Mouse (Mus musculus): Measurements from ENCODE around the gene Rhox4f. TPM values are rescaled to one million over a fixed set of nuclear protein-coding genes. Genes with fewer than 3 reads are reported as not detected.
"Not testable (repeated sequence)": the region's sequence is repeated elsewhere in the genome, so short reads cannot be mapped to it uniquely, and the experiment has no call there.

The Rhox4f gene
- total RNA-seq (2014; rRNA removed), result not detected in 2 replicates
- polyA plus RNA-seq (2015; fragmentation: Nextera tagmentation; extraction: Ambion mirVana), result not detected in 2 replicates

GRCm38 (mm10) chrX:37607604-37608003 lies at the start of gene Rhox4f:
Gene Rhox4f (minus strand): TSS chrX:37607704.
- not testable (repeated sequence) for H3K9ac ChIP-seq (replicated peaks; ENCODE audit: low read length); ATAC-seq; H3K9me3 ChIP-seq (ENCODE audit: low read length); H3K27ac ChIP-seq; H3K4me1 ChIP-seq (ENCODE audit: insufficient read depth, low read length); H3K36me3 ChIP-seq (ENCODE audit: insufficient read depth, low read length); H3K4me3 ChIP-seq (ENCODE audit: low read length); H3K27me3 ChIP-seq (ENCODE audit: insufficient read depth, low read length); DNase-seq (ENCODE audit: low spot score); H3K4me2 ChIP-seq (ENCODE audit: low read depth, low read length)
- 94% methylated on average over 15 of the region's 19 CpGs for WGBS

- not testable (repeated sequence) for ATAC-seq; H3K9ac ChIP-seq (replicated peaks; ENCODE audit: low read length); DNase-seq (ENCODE audit: low spot score); H3K4me1 ChIP-seq (ENCODE audit: insufficient read depth, low read length); H3K4me2 ChIP-seq (ENCODE audit: low read depth, low read length); H3K27me3 ChIP-seq (ENCODE audit: insufficient read depth, low read length); H3K9me3 ChIP-seq (ENCODE audit: low read length); H3K36me3 ChIP-seq (ENCODE audit: insufficient read depth, low read length); H3K4me3 ChIP-seq (ENCODE audit: low read length); H3K27ac ChIP-seq
- 94% methylated on average over 16 of the region's 20 CpGs for WGBS
These were observed 43.7 kb upstream of the Rhox4f start, which contains the start of gene Rhox4g for GRCm38 (mm10) chrX:37651227-37651626. Gene Rhox4g (minus strand): TSS chrX:37651327.

- H3K9me3 ChIP-seq (ENCODE audit: low read length); H3K9ac ChIP-seq (replicated peaks; ENCODE audit: low read length); H3K4me3 ChIP-seq (ENCODE audit: low read length); H3K4me2 ChIP-seq (ENCODE audit: low read depth, low read length); DNase-seq (ENCODE audit: low spot score); H3K27ac ChIP-seq; H3K27me3 ChIP-seq (ENCODE audit: insufficient read depth, low read length); H3K4me1 ChIP-seq (ENCODE audit: insufficient read depth, low read length); H3K36me3 ChIP-seq (ENCODE audit: insufficient read depth, low read length); ATAC-seq: not testable (repeated sequence)
- 93% methylated on average over 6 of the region's 6 CpGs for WGBS
These were observed 35.9 kb upstream of the Rhox4f start, which contains the start of gene Rhox2g for GRCm38 (mm10) chrX:37643370-37643769. Gene Rhox2g (minus strand): TSS chrX:37643470.

GRCm38 (mm10) chrX:37628512-37628911 lies 21.0 kb upstream of the Rhox4f start, which contains the start of gene Rhox3g:
Gene Rhox3g (minus strand): TSS chrX:37628612.
- H3K27ac ChIP-seq; H3K36me3 ChIP-seq (ENCODE audit: insufficient read depth, low read length); H3K9me3 ChIP-seq (ENCODE audit: low read length); ATAC-seq; H3K4me3 ChIP-seq (ENCODE audit: low read length); H3K4me1 ChIP-seq (ENCODE audit: insufficient read depth, low read length); H3K27me3 ChIP-seq (ENCODE audit: insufficient read depth, low read length); H3K9ac ChIP-seq (replicated peaks; ENCODE audit: low read length); DNase-seq (ENCODE audit: low spot score); H3K4me2 ChIP-seq (ENCODE audit: low read depth, low read length): not testable (repeated sequence)
- WGBS, result 84% methylated on average over 2 of the region's 2 CpGs

- not testable (repeated sequence) for H3K9ac ChIP-seq (replicated peaks; ENCODE audit: low read length); H3K4me2 ChIP-seq (ENCODE audit: low read depth, low read length); H3K4me1 ChIP-seq (ENCODE audit: insufficient read depth, low read length); DNase-seq (ENCODE audit: low spot score); H3K9me3 ChIP-seq (ENCODE audit: low read length); H3K36me3 ChIP-seq (ENCODE audit: insufficient read depth, low read length); H3K27ac ChIP-seq; H3K4me3 ChIP-seq (ENCODE audit: low read length); H3K27me3 ChIP-seq (ENCODE audit: insufficient read depth, low read length); ATAC-seq
These were observed 26.8 kb downstream of the Rhox4f start, which contains the start of gene Rhox3f for GRCm38 (mm10) chrX:37580692-37581091. Gene Rhox3f (plus strand): TSS chrX:37580992.

- H3K9me3 ChIP-seq (ENCODE audit: low read length); H3K4me1 ChIP-seq (ENCODE audit: insufficient read depth, low read length); H3K4me2 ChIP-seq (ENCODE audit: low read depth, low read length); ATAC-seq; H3K27ac ChIP-seq; H3K4me3 ChIP-seq (ENCODE audit: low read length); H3K36me3 ChIP-seq (ENCODE audit: insufficient read depth, low read length); H3K27me3 ChIP-seq (ENCODE audit: insufficient read depth, low read length); H3K9ac ChIP-seq (replicated peaks; ENCODE audit: low read length); DNase-seq (ENCODE audit: low spot score): not testable (repeated sequence)
- 68% methylated on average over 2 of the region's 2 CpGs for WGBS
These were observed 34.9 kb downstream of the Rhox4f start for GRCm38 (mm10) chrX:37572638-37573037.

- DNase-seq (ENCODE audit: low spot score); ATAC-seq; H3K9ac ChIP-seq (replicated peaks; ENCODE audit: low read length); H3K27me3 ChIP-seq (ENCODE audit: insufficient read depth, low read length); H3K4me1 ChIP-seq (ENCODE audit: insufficient read depth, low read length); H3K4me3 ChIP-seq (ENCODE audit: low read length); H3K9me3 ChIP-seq (ENCODE audit: low read length); H3K27ac ChIP-seq; H3K36me3 ChIP-seq (ENCODE audit: insufficient read depth, low read length); H3K4me2 ChIP-seq (ENCODE audit: low read depth, low read length): not testable (repeated sequence)
- WGBS, result 87% methylated on average over 5 of the region's 8 CpGs
These were observed 36.4 kb downstream of the Rhox4f start, which contains the start of gene Rhox2f for GRCm38 (mm10) chrX:37571105-37571504. Gene Rhox2f (plus strand): TSS chrX:37571405.

- H3K9ac ChIP-seq (replicated peaks; ENCODE audit: low read length); H3K9me3 ChIP-seq (ENCODE audit: low read length); DNase-seq (ENCODE audit: low spot score); H3K36me3 ChIP-seq (ENCODE audit: insufficient read depth, low read length); H3K27ac ChIP-seq; H3K4me2 ChIP-seq (ENCODE audit: low read depth, low read length); H3K4me3 ChIP-seq (ENCODE audit: low read length); H3K27me3 ChIP-seq (ENCODE audit: insufficient read depth, low read length); ATAC-seq; H3K4me1 ChIP-seq (ENCODE audit: insufficient read depth, low read length): not testable (repeated sequence)
- WGBS, result 98% methylated on average over 10 of the region's 18 CpGs
These were observed 50.4 kb downstream of the Rhox4f start, which contains the start of gene Rhox4e for GRCm38 (mm10) chrX:37557112-37557511. Gene Rhox4e (plus strand): TSS chrX:37557412.

Other genes with a start within 250 kb of the Rhox4f start
- not detected in 2 replicates for gene Rhox3a2, start 227.7 kb downstream of the Rhox4f start, total RNA-seq (2014; rRNA removed)
- not detected in 2 replicates for gene Rhox3a2, start 227.7 kb downstream of the Rhox4f start, polyA plus RNA-seq (2015; fragmentation: Nextera tagmentation; extraction: Ambion mirVana)
- gene Rhox4a2, start 216.9 kb downstream of the Rhox4f start, total RNA-seq (2014; rRNA removed), result not detected in 2 replicates
- gene Rhox4a2, start 216.9 kb downstream of the Rhox4f start, polyA plus RNA-seq (2015; fragmentation: Nextera tagmentation; extraction: Ambion mirVana), result not detected in 2 replicates
- 0.47 TPM in 1 of 2 replicates, not detected in the other for gene Rhox2b, start 195.6 kb downstream of the Rhox4f start, total RNA-seq (2014; rRNA removed)
- not detected in 2 replicates for gene Rhox2b, start 195.6 kb downstream of the Rhox4f start, polyA plus RNA-seq (2015; fragmentation: Nextera tagmentation; extraction: Ambion mirVana)
- gene Rhox4b, start 175.2 kb downstream of the Rhox4f start, total RNA-seq (2014; rRNA removed), result not detected in 2 replicates
- not detected in 2 replicates for gene Rhox4b, start 175.2 kb downstream of the Rhox4f start, polyA plus RNA-seq (2015; fragmentation: Nextera tagmentation; extraction: Ambion mirVana)
- gene Rhox2c, start 154.0 kb downstream of the Rhox4f start, total RNA-seq (2014; rRNA removed), result not detected in 2 replicates
- gene Rhox2c, start 154.0 kb downstream of the Rhox4f start, polyA plus RNA-seq (2015; fragmentation: Nextera tagmentation; extraction: Ambion mirVana), result not detected in 2 replicates
- gene Rhox3c, start 149.1 kb downstream of the Rhox4f start, total RNA-seq (2014; rRNA removed), result not detected in 2 replicates
- not detected in 2 replicates for gene Rhox3c, start 149.1 kb downstream of the Rhox4f start, polyA plus RNA-seq (2015; fragmentation: Nextera tagmentation; extraction: Ambion mirVana)
- gene Rhox4c, start 127.4 kb downstream of the Rhox4f start, total RNA-seq (2014; rRNA removed), result not detected in 2 replicates
- gene Rhox4c, start 127.4 kb downstream of the Rhox4f start, polyA plus RNA-seq (2015; fragmentation: Nextera tagmentation; extraction: Ambion mirVana), result not detected in 2 replicates
- gene Rhox2d, start 114.3 kb downstream of the Rhox4f start, total RNA-seq (2014; rRNA removed), result not detected in 2 replicates
- not detected in 2 replicates for gene Rhox2d, start 114.3 kb downstream of the Rhox4f start, polyA plus RNA-seq (2015; fragmentation: Nextera tagmentation; extraction: Ambion mirVana)
- gene Rhox4d, start 93.3 kb downstream of the Rhox4f start, total RNA-seq (2014; rRNA removed), result not detected in 2 replicates
- not detected in 2 replicates for gene Rhox4d, start 93.3 kb downstream of the Rhox4f start, polyA plus RNA-seq (2015; fragmentation: Nextera tagmentation; extraction: Ambion mirVana)
- 0.47 TPM in 1 of 2 replicates, not detected in the other for gene Rhox2e, start 77.3 kb downstream of the Rhox4f start, total RNA-seq (2014; rRNA removed)
- not detected in 2 replicates for gene Rhox2e, start 77.3 kb downstream of the Rhox4f start, polyA plus RNA-seq (2015; fragmentation: Nextera tagmentation; extraction: Ambion mirVana)
- not detected in 2 replicates for gene Rhox3e, start 65.7 kb downstream of the Rhox4f start, total RNA-seq (2014; rRNA removed)
- not detected in 2 replicates for gene Rhox3e, start 65.7 kb downstream of the Rhox4f start, polyA plus RNA-seq (2015; fragmentation: Nextera tagmentation; extraction: Ambion mirVana)
- gene Rhox4e, start 50.3 kb downstream of the Rhox4f start, total RNA-seq (2014; rRNA removed), result not detected in 2 replicates
- not detected in 2 replicates for gene Rhox4e, start 50.3 kb downstream of the Rhox4f start, polyA plus RNA-seq (2015; fragmentation: Nextera tagmentation; extraction: Ambion mirVana)
- gene Rhox2f, start 36.3 kb downstream of the Rhox4f start, total RNA-seq (2014; rRNA removed), result not detected in 2 replicates
- gene Rhox2f, start 36.3 kb downstream of the Rhox4f start, polyA plus RNA-seq (2015; fragmentation: Nextera tagmentation; extraction: Ambion mirVana), result not detected in 2 replicates
- not detected in 2 replicates for gene Rhox3f, start 26.7 kb downstream of the Rhox4f start, total RNA-seq (2014; rRNA removed)
- gene Rhox3f, start 26.7 kb downstream of the Rhox4f start, polyA plus RNA-seq (2015; fragmentation: Nextera tagmentation; extraction: Ambion mirVana), result not detected in 2 replicates
- gene Rhox3g, start 20.9 kb upstream of the Rhox4f start, total RNA-seq (2014; rRNA removed), result not detected in 2 replicates
- not detected in 2 replicates for gene Rhox3g, start 20.9 kb upstream of the Rhox4f start, polyA plus RNA-seq (2015; fragmentation: Nextera tagmentation; extraction: Ambion mirVana)
- not detected in 2 replicates for gene Rhox2g, start 35.8 kb upstream of the Rhox4f start, total RNA-seq (2014; rRNA removed)
- gene Rhox2g, start 35.8 kb upstream of the Rhox4f start, polyA plus RNA-seq (2015; fragmentation: Nextera tagmentation; extraction: Ambion mirVana), result not detected in 2 replicates
- gene Rhox4g, start 43.6 kb upstream of the Rhox4f start, total RNA-seq (2014; rRNA removed), result not detected in 2 replicates
- gene Rhox4g, start 43.6 kb upstream of the Rhox4f start, polyA plus RNA-seq (2015; fragmentation: Nextera tagmentation; extraction: Ambion mirVana), result not detected in 2 replicates
- gene Rhox3h, start 61.1 kb upstream of the Rhox4f start, total RNA-seq (2014; rRNA removed), result not detected in 2 replicates
- not detected in 2 replicates for gene Rhox3h, start 61.1 kb upstream of the Rhox4f start, polyA plus RNA-seq (2015; fragmentation: Nextera tagmentation; extraction: Ambion mirVana)
- not detected in 2 replicates for gene Rhox2h, start 65.6 kb upstream of the Rhox4f start, total RNA-seq (2014; rRNA removed)
- not detected in 2 replicates for gene Rhox2h, start 65.6 kb upstream of the Rhox4f start, polyA plus RNA-seq (2015; fragmentation: Nextera tagmentation; extraction: Ambion mirVana)
- not detected in 2 replicates for gene Rhox5, start 197.1 kb upstream of the Rhox4f start, total RNA-seq (2014; rRNA removed)
- 0.71 and 1.00 TPM in 2 replicates for gene Rhox5, start 197.1 kb upstream of the Rhox4f start, polyA plus RNA-seq (2015; fragmentation: Nextera tagmentation; extraction: Ambion mirVana)
- gene Rhox6, start 219.2 kb upstream of the Rhox4f start, total RNA-seq (2014; rRNA removed), result not detected in 2 replicates
- not detected in 2 replicates for gene Rhox6, start 219.2 kb upstream of the Rhox4f start, polyA plus RNA-seq (2015; fragmentation: Nextera tagmentation; extraction: Ambion mirVana)
- gene Rhox7a, start 224.0 kb upstream of the Rhox4f start, total RNA-seq (2014; rRNA removed), result not detected in 2 replicates
- not detected in 2 replicates for gene Rhox7a, start 224.0 kb upstream of the Rhox4f start, polyA plus RNA-seq (2015; fragmentation: Nextera tagmentation; extraction: Ambion mirVana)